Mouse (Mus musculus) embryonic facial prominence, embryonic 12.5 days (tissue): ENCODE results near the gene Insr. TPM values are rescaled to one million over a fixed set of nuclear protein-coding genes. Genes with fewer than 3 reads are reported as not detected.

Experiments used
- ATAC-seq: fragments of 200-750 bp; cut with Nextera tagmentation; 2 replicates; pipeline ENCODE4 v1.8.0; 2017; ENCODE audit not compliant: insufficient number of reproducible peaks, insufficient read depth, low FRiP score, low TSS enrichment
- H3K27ac ChIP-seq: fragments of 300-500 bp; sonication (generic); 2 replicates; pipeline ENCODE4 v1.5.1; 2016; ENCODE audit warnings: mild to moderate bottlenecking
- H3K27me3 ChIP-seq: fragments of 300-500 bp; sonication (generic); 2 replicates; pipeline ENCODE4 v1.6.1; 2016; ENCODE audit warnings: mild to moderate bottlenecking, moderate library complexity
- H3K36me3 ChIP-seq: fragments of 300-500 bp; sonication (generic); 2 replicates; pipeline ENCODE4 v1.6.1; 2016; ENCODE audit warnings: mild to moderate bottlenecking
- H3K4me1 ChIP-seq: fragments of 300-500 bp; sonication (generic); 2 replicates; pipeline ENCODE4 v1.6.1; 2016
- H3K4me2 ChIP-seq: fragments of 300-500 bp; sonication (generic); replicated peaks from 2 replicates; pipeline ENCODE4 v1.6.1; 2016; ENCODE audit warnings: mild to moderate bottlenecking, moderate library complexity
- H3K4me3 ChIP-seq: fragments of 300-500 bp; sonication (generic); 2 replicates; pipeline ENCODE4 v1.5.1; 2016; ENCODE audit warnings: mild to moderate bottlenecking
- H3K9ac ChIP-seq: fragments of 300-500 bp; sonication (generic); 2 replicates; pipeline ENCODE4 v1.6.1; 2016; ENCODE audit warnings: mild to moderate bottlenecking, moderate library complexity
- H3K9me3 ChIP-seq: fragments of 300-500 bp; sonication (generic); 2 replicates; pipeline ENCODE4 v1.6.1; 2016; ENCODE audit warnings: mild to moderate bottlenecking, moderate library complexity
- WGBS: fragments of 180-500 bp; shearing (Covaris S2); methylation state at CpG from one replicate; pipeline ENCODE4 v1.1.7; 2016; 5-methylcytosine and 5-hydroxymethylcytosine counted together
- polyA plus RNA-seq: library from polyadenylated mRNA; unstranded; fragments of >200 nt; fragmentation: Nextera tagmentation; extraction: Ambion mirVana; gene quantifications from 2 replicates; pipeline ENCODE4 v1.2.1, GENCODE M21; 2016

Gene Insr
- polyA plus RNA-seq, 1 experiment from 2014 or later: 38.1 TPM

GRCm38 (mm10) chr8:3267449-3267761 lies 12.0 kb downstream of the Insr start:
- Histone ChIP-seq H3K27me3 (no peaks in the 10 kb centered on the region), H3K9me3 (no peaks in the 10 kb centered on the region), H3K4me3 (no peak overlapping the region), H3K9ac (no peak overlapping the region), H3K27ac (no peak overlapping the region), H3K4me1 (no peaks in the 10 kb centered on the region), H3K36me3 (no peaks in the 10 kb centered on the region), H3K4me2 (no peak overlapping the region)
- ATAC-seq: no peak
- 95% methylated on average over 3 of the region's 3 CpGs for WGBS

DNA sequence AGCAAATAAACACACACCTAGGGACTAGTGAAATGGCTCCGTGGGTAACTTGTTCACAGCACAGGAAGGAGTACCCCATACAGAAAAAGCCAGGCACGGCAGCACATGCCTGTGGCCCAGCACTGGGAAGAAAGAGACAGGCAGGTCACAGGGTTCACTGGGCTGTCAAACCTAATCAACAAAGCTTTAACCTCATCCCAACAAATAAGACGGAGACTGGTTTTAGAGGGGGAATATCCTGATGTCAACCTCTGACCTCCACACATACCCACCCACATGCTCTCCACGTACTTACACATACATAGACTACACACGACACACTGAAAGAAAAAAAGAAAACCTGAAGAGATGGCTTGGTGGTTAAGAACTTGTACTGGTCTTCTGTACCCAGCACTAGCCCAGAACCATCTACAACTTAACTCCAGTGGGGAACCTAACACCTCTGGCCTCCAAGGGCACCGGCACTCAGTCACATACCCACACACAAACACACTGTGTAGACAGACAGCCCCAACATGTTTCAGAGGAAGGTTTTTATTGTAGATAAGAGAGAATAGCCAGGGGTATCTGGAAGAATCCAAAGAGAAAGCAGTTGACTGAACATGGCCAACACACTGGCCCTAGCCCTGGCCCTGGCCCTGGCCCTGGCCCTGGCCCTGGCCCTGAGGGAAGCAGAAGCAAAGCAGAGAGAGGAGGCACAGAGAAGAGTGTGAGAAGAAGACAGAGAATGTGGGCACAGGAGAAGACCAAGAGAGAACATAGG lies 12.6 kb downstream of the Insr start:
- peak; percentile 41; the same call in 1 of the 2 replicates for ATAC-seq
- Histone ChIP-seq H3K36me3 (no peaks in the 10 kb centered on the region), H3K9me3 (no peaks in the 10 kb centered on the region), H3K4me3 (no peak overlapping the region), H3K27ac (no peak overlapping the region), H3K4me2 (no peak overlapping the region), H3K27me3 (no peaks in the 10 kb centered on the region), H3K4me1 (no peaks in the 10 kb centered on the region), H3K9ac (no peak overlapping the region)
- 59% methylated on average over 6 of the region's 6 CpGs for WGBS

DNA sequence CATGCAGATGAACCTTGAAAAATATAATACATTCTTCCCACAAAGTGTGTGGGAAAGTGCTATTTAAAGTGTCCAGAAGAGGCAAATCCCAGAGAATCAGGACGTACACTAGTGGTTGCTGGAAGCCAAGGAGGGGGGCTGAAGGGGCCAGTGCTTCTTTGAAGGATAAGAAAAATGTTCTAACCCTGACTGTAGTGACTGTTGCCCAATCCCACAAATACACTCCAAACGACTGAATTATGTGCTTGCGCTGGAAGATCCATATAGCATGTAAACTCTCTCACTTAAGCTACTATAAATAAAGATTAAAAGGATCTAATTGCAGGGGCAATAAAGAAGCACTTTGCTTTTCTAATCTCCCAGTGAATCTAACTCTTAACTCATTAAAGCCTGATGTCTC lies 14.2 kb downstream of the Insr start:
- H3K27me3 ChIP-seq: no peaks in the 10 kb centered on the region
- no peak overlapping the region for H3K27ac ChIP-seq
- H3K4me1 ChIP-seq: no peaks in the 10 kb centered on the region
- no peak overlapping the region for H3K4me2 ChIP-seq
- 76% methylated on average over 3 of the region's 3 CpGs for WGBS
- no peak for ATAC-seq
- no peak overlapping the region for H3K4me3 ChIP-seq
- no peak overlapping the region for H3K9ac ChIP-seq
- no peaks in the 10 kb centered on the region for H3K9me3 ChIP-seq
- 0 out of 2 replicates have a peak, but pooled peaks cover 5% of the 10 kb centered on the region for H3K36me3 ChIP-seq

DNA sequence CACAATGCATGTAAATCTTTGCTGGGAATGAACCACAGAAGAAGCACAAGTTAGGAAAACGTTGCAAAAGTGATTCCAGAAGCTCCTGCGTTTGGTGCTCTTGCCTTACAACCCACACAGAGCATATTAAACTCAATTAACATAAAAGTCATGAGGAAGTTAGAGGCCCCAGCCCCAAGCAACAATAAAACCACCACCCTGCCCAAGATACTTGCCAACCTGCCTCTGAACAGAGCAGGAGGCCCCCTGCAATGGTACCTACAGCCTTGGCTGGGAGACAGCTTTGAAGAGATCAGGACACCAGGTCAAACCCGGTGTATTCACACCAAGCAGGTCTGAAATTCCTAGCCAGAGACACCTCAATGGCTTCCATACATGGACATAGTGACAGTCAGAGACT lies 16.6 kb downstream of the Insr start:
- 81% methylated on average over 3 of the region's 3 CpGs for WGBS
- ATAC-seq: no peak

GRCm38 (mm10) chr8:3261101-3261500 lies 18.3 kb downstream of the Insr start:
- WGBS: 89% methylated on average over 5 of the region's 5 CpGs
- Histone ChIP-seq H3K27me3 (no peaks in the 10 kb centered on the region), H3K4me1 (no peaks in the 10 kb centered on the region), H3K27ac (no peak overlapping the region), H3K9me3 (no peaks in the 10 kb centered on the region), H3K9ac (no peak overlapping the region), H3K4me3 (no peak overlapping the region), H3K36me3 (peaks cover 22% of the 10 kb centered on the region), H3K4me2 (no peak overlapping the region)
- ATAC-seq: no peak

More for the DNA sequence above, 16.6 kb downstream of the Insr start:
- H3K9ac ChIP-seq: no peak overlapping the region
- no peaks in the 10 kb centered on the region for H3K9me3 ChIP-seq
- H3K27ac ChIP-seq: no peak overlapping the region
- H3K4me3 ChIP-seq: no peak overlapping the region
- peaks cover 19% of the 10 kb centered on the region for H3K36me3 ChIP-seq
- no peaks in the 10 kb centered on the region for H3K4me1 ChIP-seq
- no peak overlapping the region for H3K4me2 ChIP-seq
- no peaks in the 10 kb centered on the region for H3K27me3 ChIP-seq

- Histone ChIP-seq H3K9ac (no peak overlapping the region), H3K36me3 (peaks cover 22% of the 10 kb centered on the region), H3K4me1 (no peaks in the 10 kb centered on the region), H3K4me3 (no peak overlapping the region), H3K27ac (no peak overlapping the region), H3K4me2 (no peak overlapping the region), H3K27me3 (no peaks in the 10 kb centered on the region), H3K9me3 (no peaks in the 10 kb centered on the region)
- ATAC-seq: peak; percentile 41; the same call in 1 of the 2 replicates
- 70% methylated on average over 9 of the region's 9 CpGs for whole genome bisulfite sequencing
These were observed 19.1 kb downstream of the Insr start for GRCm38 (mm10) chr8:3260127-3260811.

DNA sequence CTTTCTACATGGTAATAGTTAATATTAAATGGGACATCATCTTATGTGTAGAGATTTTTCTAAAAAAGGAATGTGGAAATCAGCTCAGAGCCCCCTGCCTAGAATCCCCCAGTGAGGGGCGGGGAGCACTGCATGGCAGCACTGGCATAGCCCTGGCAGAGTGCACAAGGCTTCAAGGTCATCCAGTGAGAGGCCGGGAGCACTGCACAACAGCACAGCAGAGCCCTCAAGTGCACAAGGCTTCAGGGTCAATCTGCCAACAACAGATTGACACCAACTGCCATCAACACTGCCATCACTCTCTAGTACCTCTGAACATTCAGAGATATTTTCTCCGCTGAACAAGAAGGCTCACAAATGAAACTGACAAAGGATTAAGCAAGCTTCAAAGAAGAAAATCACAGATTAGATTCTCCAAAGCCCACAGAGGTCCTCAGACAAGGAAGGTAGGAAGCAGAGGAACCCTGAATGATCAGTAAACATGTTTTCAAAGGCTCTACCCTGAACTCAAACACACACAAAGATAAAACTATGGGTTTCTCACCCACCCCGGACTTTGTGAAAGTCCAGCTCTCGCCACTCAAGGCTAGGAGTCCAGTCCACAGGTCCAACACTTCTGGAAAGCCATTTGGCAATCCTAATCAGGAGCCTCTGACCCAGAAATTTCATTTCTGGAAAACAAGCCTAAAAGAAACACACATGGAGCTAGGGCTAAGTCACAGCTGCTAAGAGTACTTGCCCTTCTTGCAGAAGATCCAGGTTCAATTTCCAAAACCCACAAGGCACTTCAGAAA lies 23.1 kb downstream of the Insr start:
- WGBS: 92% methylated on average over 5 of the region's 5 CpGs
- Histone ChIP-seq H3K4me3 (no peak overlapping the region), H3K36me3 (peaks cover 29% of the 10 kb centered on the region), H3K4me1 (no peaks in the 10 kb centered on the region), H3K9me3 (no peaks in the 10 kb centered on the region), H3K27me3 (no peaks in the 10 kb centered on the region), H3K9ac (no peak overlapping the region), H3K27ac (no peak overlapping the region), H3K4me2 (no peak overlapping the region)
- no peak for ATAC-seq

- WGBS: 81% methylated on average over 1 of the region's 1 CpGs
- Histone ChIP-seq H3K9ac (no peak overlapping the region), H3K9me3 (no peaks in the 10 kb centered on the region), H3K36me3 (peaks cover 30% of the 10 kb centered on the region), H3K27ac (no peak overlapping the region), H3K4me2 (no peak overlapping the region), H3K4me3 (no peak overlapping the region), H3K27me3 (no peaks in the 10 kb centered on the region), H3K4me1 (no peaks in the 10 kb centered on the region)
- no peak for ATAC-seq
These were observed 24.1 kb downstream of the Insr start for GRCm38 (mm10) chr8:3255321-3255720.

DNA sequence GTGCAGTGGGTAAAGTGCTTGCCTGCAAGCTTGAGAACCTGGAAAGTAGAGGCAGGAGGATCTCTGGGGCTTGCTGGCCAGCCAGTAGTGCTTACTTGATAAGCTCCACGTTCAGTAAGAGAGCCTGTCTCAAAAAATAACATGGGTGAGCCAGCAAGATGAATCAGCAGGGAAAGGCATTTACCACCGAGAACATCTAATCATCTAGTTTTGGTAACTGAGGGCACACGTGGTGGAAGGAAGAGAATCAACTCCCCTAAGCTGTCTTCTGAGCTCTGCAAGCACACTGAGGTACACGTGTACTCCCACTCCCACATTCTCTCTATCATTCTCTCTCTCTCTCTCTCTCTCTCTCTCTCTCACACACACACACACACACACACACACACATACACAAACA lies 26.2 kb downstream of the Insr start:
- ATAC-seq: no peak
- Histone ChIP-seq H3K4me1 (no peaks in the 10 kb centered on the region), H3K4me3 (no peak overlapping the region), H3K4me2 (no peak overlapping the region), H3K27me3 (no peaks in the 10 kb centered on the region), H3K9me3 (no peaks in the 10 kb centered on the region), H3K27ac (no peak overlapping the region), H3K9ac (no peak overlapping the region), H3K36me3 (peaks cover 20% of the 10 kb centered on the region)
- 77% methylated on average over 4 of the region's 4 CpGs for WGBS

DNA sequence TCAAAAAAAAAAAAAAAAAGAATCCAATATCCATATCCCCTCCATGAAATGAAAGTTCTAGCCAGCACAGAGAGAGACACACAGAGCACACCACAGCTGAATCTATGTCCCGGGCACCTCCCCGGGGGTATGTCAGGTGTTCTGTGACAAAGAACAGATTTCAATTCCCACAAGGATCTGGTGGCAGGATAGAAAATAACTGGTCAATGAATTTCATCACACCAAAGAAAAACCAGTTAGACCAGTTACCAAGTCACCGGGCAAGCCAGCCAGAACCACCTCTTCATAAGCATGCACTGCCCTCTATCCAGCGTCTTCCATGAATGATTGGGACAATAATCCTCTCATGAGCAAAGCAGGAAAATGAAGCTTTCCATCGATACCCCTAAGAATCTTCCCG lies 26.8 kb downstream of the Insr start:
- H3K4me1 ChIP-seq: no peaks in the 10 kb centered on the region
- H3K9ac ChIP-seq: no peak overlapping the region
- H3K4me3 ChIP-seq: no peak overlapping the region
- no peaks in the 10 kb centered on the region for H3K27me3 ChIP-seq
- H3K9me3 ChIP-seq: no peaks in the 10 kb centered on the region
- no peak overlapping the region for H3K27ac ChIP-seq
- 80% methylated on average over 6 of the region's 6 CpGs for WGBS
- ATAC-seq: no peak
- H3K36me3 ChIP-seq: peaks cover 15% of the 10 kb centered on the region; the same call in 1 of the 2 replicates
- H3K4me2 ChIP-seq: no peak overlapping the region

- Histone ChIP-seq H3K4me1 (no peaks in the 10 kb centered on the region), H3K9ac (no peak overlapping the region), H3K36me3 (peaks cover 17% of the 10 kb centered on the region), H3K4me2 (no peak overlapping the region), H3K27me3 (no peaks in the 10 kb centered on the region), H3K4me3 (no peak overlapping the region), H3K27ac (no peak overlapping the region), H3K9me3 (no peaks in the 10 kb centered on the region)
- 98% methylated on average over 3 of the region's 3 CpGs for WGBS
- ATAC-seq: no peak
These were observed 28.3 kb downstream of the Insr start for GRCm38 (mm10) chr8:3251101-3251500.

- H3K9ac ChIP-seq: no peak overlapping the region
- no peak for ATAC-seq
- no peak overlapping the region for H3K4me3 ChIP-seq
- H3K27me3 ChIP-seq: no peaks in the 10 kb centered on the region
- no peak overlapping the region for H3K27ac ChIP-seq
- no peak overlapping the region for H3K4me2 ChIP-seq
- no peaks in the 10 kb centered on the region for H3K4me1 ChIP-seq
- 76% methylated on average over 2 of the region's 2 CpGs for WGBS
- H3K36me3 ChIP-seq: peaks cover 22% of the 10 kb centered on the region
- no peaks in the 10 kb centered on the region for H3K9me3 ChIP-seq
These were observed 29.5 kb downstream of the Insr start for GRCm38 (mm10) chr8:3249886-3250285.
